Mouse (Mus musculus) forebrain, embryonic 15.5 days (tissue): ENCODE measurements around the gene Eif4a1. TPM values are rescaled to one million over a fixed set of nuclear protein-coding genes. Genes with fewer than 3 reads are reported as not detected.

Experiments
- ATAC-seq: fragments of 200-750 bp; cut with Nextera tagmentation; replicated peaks from 2 replicates; pipeline ENCODE4 v1.8.0; 2017; ENCODE audit warnings: mild to moderate bottlenecking, moderate TSS enrichment, moderate library complexity
- H3K27ac ChIP-seq: fragments of 300-500 bp; sonication (generic); replicated peaks from 2 replicates; pipeline ENCODE4 v1.5.1; 2015; ENCODE audit warnings: mild to moderate bottlenecking, inconsistent platforms
- H3K27me3 ChIP-seq: fragments of 300-500 bp; sonication (generic); 2 replicates; pipeline ENCODE4 v1.6.1; 2015; ENCODE audit warnings: inconsistent platforms
- H3K36me3 ChIP-seq: fragments of 300-500 bp; sonication (generic); 2 replicates; pipeline ENCODE4 v1.6.1; 2015; ENCODE audit warnings: mild to moderate bottlenecking, inconsistent platforms
- H3K4me1 ChIP-seq: fragments of 300-500 bp; sonication (generic); 2 replicates; pipeline ENCODE4 v1.6.1; 2015; ENCODE audit warnings: inconsistent platforms
- H3K4me2 ChIP-seq: fragments of 300-500 bp; sonication (generic); replicated peaks from 2 replicates; pipeline ENCODE4 v1.6.1; 2015; ENCODE audit warnings: mild to moderate bottlenecking, inconsistent platforms
- H3K4me3 ChIP-seq: fragments of 300-500 bp; sonication (generic); 2 replicates; pipeline ENCODE4 v1.5.1; 2015; ENCODE audit warnings: mild to moderate bottlenecking, inconsistent platforms
- H3K9ac ChIP-seq: fragments of 300-500 bp; sonication (generic); replicated peaks from 2 replicates; pipeline ENCODE4 v1.6.1; 2015; ENCODE audit warnings: mild to moderate bottlenecking, inconsistent platforms
- H3K9me3 ChIP-seq: fragments of 300-500 bp; sonication (generic); 2 replicates; pipeline ENCODE4 v1.6.1; 2016; ENCODE audit warnings: inconsistent platforms
- WGBS: fragments of 180-500 bp; shearing (Covaris S2); methylation state at CpG from one replicate; pipeline ENCODE4 v1.1.7; 2015; ENCODE audit warnings: mixed read lengths; 5-methylcytosine and 5-hydroxymethylcytosine counted together
- polyA plus RNA-seq: library from polyadenylated mRNA; unstranded; fragments of >200 nt; fragmentation: Nextera tagmentation; extraction: Ambion mirVana; gene quantifications from 2 replicates; pipeline ENCODE4 v1.2.1, GENCODE M21; 2015

Eif4a1 gene
- 547 and 583 TPM in 2 replicates for polyA plus RNA-seq

- under 1% methylated on average over 36 of the region's 36 CpGs for WGBS
- peak; percentile 97 for ATAC-seq
Observed at GRCm38 (mm10) chr11:69672211-69672706, at the start of gene Eif4a1. Gene Eif4a1, minus strand, starts transcription at chr11:69672423.

GRCm38 (mm10) chr11:69720852-69721251 is 48.6 kb upstream of the Eif4a1 start:
- Histone ChIP-seq H3K27ac (no peak overlapping the region), H3K4me2 (no peak overlapping the region), H3K36me3 (no peaks in the 10 kb centered on the region), H3K4me3 (no peak overlapping the region), H3K9me3 (no peaks in the 10 kb centered on the region), H3K9ac (no peak overlapping the region), H3K4me1 (no peaks in the 10 kb centered on the region), H3K27me3 (no peaks in the 10 kb centered on the region)
- ATAC-seq: no peak
- whole genome bisulfite sequencing: 84% methylated on average over 6 of the region's 6 CpGs

More at GRCm38 (mm10) chr11:69672211-69672706, at the start of gene Eif4a1:
- H3K27me3 ChIP-seq: no peaks in the 10 kb centered on the region
- H3K36me3 ChIP-seq: peaks cover 72% of the 10 kb centered on the region
- H3K4me2 ChIP-seq: peak within 1 kb of the TSS; percentile 72
- H3K4me3 ChIP-seq: peak within 1 kb of the TSS; percentile 100
- H3K9ac ChIP-seq: peak within 1 kb of the TSS; percentile 99
- no peaks in the 10 kb centered on the region for H3K9me3 ChIP-seq
- H3K27ac ChIP-seq: peak within 1 kb of the TSS; percentile 98
- H3K4me1 ChIP-seq: peaks cover 33% of the 10 kb centered on the region

- no peak overlapping the region for H3K27ac ChIP-seq
- no peak overlapping the region for H3K9ac ChIP-seq
- 65% methylated on average over 6 of the region's 6 CpGs for WGBS
- no peaks in the 10 kb centered on the region for H3K9me3 ChIP-seq
- H3K4me1 ChIP-seq: no peaks in the 10 kb centered on the region
- H3K36me3 ChIP-seq: no peaks in the 10 kb centered on the region
- no peaks in the 10 kb centered on the region for H3K27me3 ChIP-seq
- H3K4me2 ChIP-seq: no peak overlapping the region
- no peak overlapping the region for H3K4me3 ChIP-seq
- no peak for ATAC-seq
Observed at GRCm38 (mm10) chr11:69719423-69719822, 47.2 kb upstream of the Eif4a1 start.

GRCm38 (mm10) chr11:69718661-69719060 is 46.4 kb upstream of the Eif4a1 start:
- 28% methylated on average over 15 of the region's 15 CpGs for WGBS
- no peak overlapping the region for H3K4me2 ChIP-seq
- no peak overlapping the region for H3K4me3 ChIP-seq
- no peak overlapping the region for H3K9ac ChIP-seq
- H3K9me3 ChIP-seq: no peaks in the 10 kb centered on the region
- no peak overlapping the region for H3K27ac ChIP-seq
- no peaks in the 10 kb centered on the region for H3K36me3 ChIP-seq
- ATAC-seq: no peak
- H3K27me3 ChIP-seq: no peaks in the 10 kb centered on the region
- no peaks in the 10 kb centered on the region for H3K4me1 ChIP-seq

- WGBS: 69% methylated on average over 4 of the region's 4 CpGs
- H3K36me3 ChIP-seq: no peaks in the 10 kb centered on the region
Observed at GRCm38 (mm10) chr11:69716953-69717352, 44.7 kb upstream of the Eif4a1 start.

GRCm38 (mm10) chr11:69715929-69716328 is 43.7 kb upstream of the Eif4a1 start:
- no peak overlapping the region for H3K27ac ChIP-seq
- H3K4me2 ChIP-seq: no peak overlapping the region
- no peaks in the 10 kb centered on the region for H3K9me3 ChIP-seq
- H3K4me1 ChIP-seq: no peaks in the 10 kb centered on the region
- H3K9ac ChIP-seq: no peak overlapping the region
- ATAC-seq: no peak
- 45% methylated on average over 5 of the region's 5 CpGs for WGBS
- no peaks in the 10 kb centered on the region for H3K36me3 ChIP-seq
- no peak overlapping the region for H3K4me3 ChIP-seq
- H3K27me3 ChIP-seq: no peaks in the 10 kb centered on the region

More at GRCm38 (mm10) chr11:69716953-69717352, 44.7 kb upstream of the Eif4a1 start:
- no peak overlapping the region for H3K9ac ChIP-seq
- no peak overlapping the region for H3K4me3 ChIP-seq
- no peaks in the 10 kb centered on the region for H3K27me3 ChIP-seq
- no peaks in the 10 kb centered on the region for H3K9me3 ChIP-seq
- H3K27ac ChIP-seq: no peak overlapping the region
- no peak for ATAC-seq
- H3K4me2 ChIP-seq: no peak overlapping the region
- H3K4me1 ChIP-seq: no peaks in the 10 kb centered on the region

- Histone ChIP-seq H3K27ac (no peak overlapping the region), H3K27me3 (no peaks in the 10 kb centered on the region), H3K9me3 (no peaks in the 10 kb centered on the region), H3K4me1 (no peaks in the 10 kb centered on the region), H3K4me2 (no peak overlapping the region), H3K36me3 (no peaks in the 10 kb centered on the region), H3K9ac (no peak overlapping the region), H3K4me3 (no peak overlapping the region)
- no peak for ATAC-seq
- WGBS: 64% methylated on average over 9 of the region's 9 CpGs
Observed at GRCm38 (mm10) chr11:69715482-69715881, 43.3 kb upstream of the Eif4a1 start.

GRCm38 (mm10) chr11:69714636-69715329 is 42.6 kb upstream of the Eif4a1 start:
- no peaks in the 10 kb centered on the region for H3K27me3 ChIP-seq
- no peak overlapping the region for H3K9ac ChIP-seq
- H3K4me3 ChIP-seq: no peak overlapping the region
- 81% methylated on average over 18 of the region's 18 CpGs for WGBS
- no peak overlapping the region for H3K27ac ChIP-seq
- ATAC-seq: no peak
- no peaks in the 10 kb centered on the region for H3K9me3 ChIP-seq
- H3K4me2 ChIP-seq: no peak overlapping the region
- H3K4me1 ChIP-seq: no peaks in the 10 kb centered on the region
- H3K36me3 ChIP-seq: no peaks in the 10 kb centered on the region

- Histone ChIP-seq H3K27me3 (no peaks in the 10 kb centered on the region), H3K9ac (no peak overlapping the region), H3K4me1 (no peaks in the 10 kb centered on the region), H3K9me3 (no peaks in the 10 kb centered on the region), H3K36me3 (no peaks in the 10 kb centered on the region), H3K27ac (no peak overlapping the region), H3K4me3 (no peak overlapping the region), H3K4me2 (no peak overlapping the region)
- no peak for ATAC-seq
- whole genome bisulfite sequencing: 88% methylated on average over 20 of the region's 20 CpGs
Observed at GRCm38 (mm10) chr11:69712954-69713672, 40.9 kb upstream of the Eif4a1 start.

GRCm38 (mm10) chr11:69711082-69711481 is 38.9 kb upstream of the Eif4a1 start:
- H3K4me3 ChIP-seq: no peak overlapping the region
- no peaks in the 10 kb centered on the region for H3K27me3 ChIP-seq
- H3K36me3 ChIP-seq: no peaks in the 10 kb centered on the region
- no peak overlapping the region for H3K4me2 ChIP-seq
- ATAC-seq: no peak
- no peaks in the 10 kb centered on the region for H3K9me3 ChIP-seq
- 0 out of 2 replicates have a peak, but pooled peaks cover 4% of the 10 kb centered on the region for H3K4me1 ChIP-seq
- 82% methylated on average over 2 of the region's 2 CpGs for WGBS
- H3K9ac ChIP-seq: no peak overlapping the region
- H3K27ac ChIP-seq: no peak overlapping the region

GRCm38 (mm10) chr11:69710470-69710869 is 38.2 kb upstream of the Eif4a1 start:
- Histone ChIP-seq H3K4me2 (no peak overlapping the region), H3K4me3 (no peak overlapping the region), H3K27me3 (no peaks in the 10 kb centered on the region), H3K27ac (no peak overlapping the region), H3K4me1 (0 out of 2 replicates have a peak, but pooled peaks cover 4% of the 10 kb centered on the region), H3K9me3 (no peaks in the 10 kb centered on the region), H3K9ac (no peak overlapping the region), H3K36me3 (no peaks in the 10 kb centered on the region)
- WGBS: 72% methylated on average over 3 of the region's 3 CpGs
- no peak for ATAC-seq
